Mouse (Mus musculus) forebrain, embryonic 14.5 days (tissue): ENCODE results near the gene Clic6. TPM values are rescaled to one million over a fixed set of nuclear protein-coding genes. Genes with fewer than 3 reads are reported as not detected.
A peak's percentile ranks its signal among the peaks of the same experiment; 100 is the strongest.

Experiments
- ATAC-seq: fragments of 200-750 bp; cut with Nextera tagmentation; 2 replicates; pipeline ENCODE4 v1.8.0; 2017; ENCODE audit warnings: mild to moderate bottlenecking, moderate library complexity
- DNase-seq: peaks from one replicate; pipeline ENCODE4 v3.0.0-alpha.2; 2015; ENCODE audit warnings: low spot score
- H3K27ac ChIP-seq: fragments of 300-500 bp; sonication (generic); 2 replicates; pipeline ENCODE4 v1.5.1; 2014; ENCODE audit warnings: low read depth, mild to moderate bottlenecking, control low read depth, low read length, moderate library complexity
- H3K27me3 ChIP-seq: fragments of 300-500 bp; sonication (generic); replicated peaks from 2 replicates; pipeline ENCODE4 v1.6.1; 2014; ENCODE audit warnings: low read length, control low read depth, mixed read lengths; ENCODE audit not compliant: control insufficient read depth, insufficient read depth
- H3K36me3 ChIP-seq: fragments of 300-500 bp; sonication (generic); 2 replicates; pipeline ENCODE4 v1.6.1; 2014; ENCODE audit warnings: low read length, control low read depth; ENCODE audit not compliant: control insufficient read depth, insufficient read depth
- H3K4me1 ChIP-seq: fragments of 300-500 bp; sonication (generic); 2 replicates; pipeline ENCODE4 v1.6.1; 2014; ENCODE audit warnings: antibody characterized with exemption, low read length, control low read depth; ENCODE audit not compliant: control insufficient read depth, insufficient read depth
- H3K4me2 ChIP-seq: fragments of 300-500 bp; sonication (generic); 2 replicates; pipeline ENCODE4 v1.6.1; 2014; ENCODE audit warnings: mild to moderate bottlenecking, control low read depth, low read length
- H3K4me3 ChIP-seq: fragments of 300-500 bp; sonication (generic); 2 replicates; pipeline ENCODE4 v1.5.1; 2014; ENCODE audit warnings: low read depth, low read length, control low read depth
- H3K9ac ChIP-seq: fragments of 300-500 bp; sonication (generic); 2 replicates; pipeline ENCODE4 v1.6.1; 2014; ENCODE audit warnings: mild to moderate bottlenecking, low read length, control low read depth, moderate library complexity
- H3K9me3 ChIP-seq: fragments of 300-500 bp; sonication (generic); replicated peaks from 2 replicates; pipeline ENCODE4 v1.6.1; 2016; ENCODE audit warnings: low read length, control low read depth, mixed read lengths; ENCODE audit not compliant: control insufficient read depth
- WGBS: fragments of 180-500 bp; shearing (Covaris S2); extraction: QIAGEN DNeasy Blood & Tissue Kit; methylation state at CpG from one replicate; pipeline ENCODE4 v1.1.7; 2014; 5-methylcytosine and 5-hydroxymethylcytosine counted together
- polyA plus RNA-seq: library from polyadenylated mRNA; unstranded; fragments of >200 nt; fragmentation: Nextera tagmentation; extraction: Ambion mirVana; gene quantifications from 2 replicates; pipeline ENCODE4 v1.2.1, GENCODE M21; 2014

The Clic6 gene
- polyA plus RNA-seq, 1 experiment from 2014 or later, result 4.6 TPM

- Histone ChIP-seq H3K9ac (peak overlapping the region; percentile 14; the same call in 1 of the 2 replicates), H3K4me2 (peak overlapping the region; percentile 51), H3K27me3 (no peaks in the 10 kb centered on the region), H3K9me3 (no peaks in the 10 kb centered on the region), H3K4me3 (peak overlapping the region; percentile 15; the same call in 1 of the 2 replicates), H3K27ac (no peak overlapping the region), H3K4me1 (no peaks in the 10 kb centered on the region), H3K36me3 (no peaks in the 10 kb centered on the region)
- 7% methylated on average over 23 of the region's 23 CpGs for WGBS
- DNase-seq (peak; percentile 83), ATAC-seq (peak; percentile 61; the same call in 1 of the 2 replicates)
These were observed 6.9 kb upstream of the Clic6 start for GRCm38 (mm10) chr16:92478561-92479150.

GRCm38 (mm10) chr16:92487086-92487485 is 1.6 kb downstream of the Clic6 start:
- DNase-seq (no peak), ATAC-seq (no peak)
- Histone ChIP-seq H3K27ac (no peak overlapping the region), H3K4me3 (no peak overlapping the region), H3K9me3 (no peaks in the 10 kb centered on the region), H3K9ac (no peak overlapping the region), H3K36me3 (no peaks in the 10 kb centered on the region), H3K27me3 (no peaks in the 10 kb centered on the region), H3K4me1 (no peaks in the 10 kb centered on the region), H3K4me2 (no peak overlapping the region)
- 90% methylated on average over 6 of the region's 6 CpGs for WGBS

- ATAC-seq, result no peak
- Histone ChIP-seq H3K9me3 (no peaks in the 10 kb centered on the region), H3K4me3 (no peak overlapping the region), H3K27ac (no peak overlapping the region), H3K27me3 (no peaks in the 10 kb centered on the region), H3K4me1 (no peaks in the 10 kb centered on the region), H3K9ac (no peak overlapping the region), H3K36me3 (no peaks in the 10 kb centered on the region), H3K4me2 (no peak overlapping the region)
- DNase-seq, result peak; percentile 45
- 60% methylated on average over 4 of the region's 4 CpGs for WGBS
These were observed 2.0 kb downstream of the Clic6 start for GRCm38 (mm10) chr16:92487489-92487888.

GRCm38 (mm10) chr16:92488456-92488855 is 2.9 kb downstream of the Clic6 start:
- no peak for DNase-seq
- no peaks in the 10 kb centered on the region for H3K27me3 ChIP-seq
- no peak overlapping the region for H3K4me2 ChIP-seq
- no peaks in the 10 kb centered on the region for H3K9me3 ChIP-seq
- H3K27ac ChIP-seq, result no peak overlapping the region
- H3K4me3 ChIP-seq, result no peak overlapping the region
- H3K9ac ChIP-seq, result no peak overlapping the region
- WGBS, result 77% methylated on average over 5 of the region's 5 CpGs
- no peaks in the 10 kb centered on the region for H3K36me3 ChIP-seq
- H3K4me1 ChIP-seq, result no peaks in the 10 kb centered on the region
- ATAC-seq, result no peak

GRCm38 (mm10) chr16:92489356-92489755 is 3.8 kb downstream of the Clic6 start:
- WGBS, result 82% methylated on average over 9 of the region's 9 CpGs

GRCm38 (mm10) chr16:92497851-92498588 is 12.5 kb downstream of the Clic6 start:
- peak overlapping the region; percentile 59 for H3K9ac ChIP-seq
- ATAC-seq (no peak), DNase-seq (peak; percentile 48)
- no peaks in the 10 kb centered on the region for H3K9me3 ChIP-seq
- no peak overlapping the region; the same call in 1 of the 2 replicates for H3K27ac ChIP-seq
- H3K4me2 ChIP-seq, result peak overlapping the region; percentile 77
- H3K36me3 ChIP-seq, result no peaks in the 10 kb centered on the region
- 7% methylated on average over 26 of the region's 26 CpGs for WGBS
- H3K27me3 ChIP-seq, result peaks cover 46% of the 10 kb centered on the region
- peak overlapping the region; percentile 36 for H3K4me3 ChIP-seq
- no peaks in the 10 kb centered on the region for H3K4me1 ChIP-seq

More at GRCm38 (mm10) chr16:92489356-92489755, 3.8 kb downstream of the Clic6 start:
- ATAC-seq, result no peak
- no peak overlapping the region for H3K9ac ChIP-seq
- H3K9me3 ChIP-seq, result no peaks in the 10 kb centered on the region
- H3K4me3 ChIP-seq, result no peak overlapping the region
- DNase-seq, result no peak
- H3K4me1 ChIP-seq, result no peaks in the 10 kb centered on the region
- H3K27ac ChIP-seq, result no peak overlapping the region
- no peaks in the 10 kb centered on the region for H3K36me3 ChIP-seq
- no peak overlapping the region for H3K4me2 ChIP-seq
- H3K27me3 ChIP-seq, result no peaks in the 10 kb centered on the region

- H3K27me3 ChIP-seq, result peaks cover 46% of the 10 kb centered on the region
These were observed 13.0 kb downstream of the Clic6 start for GRCm38 (mm10) chr16:92498589-92498981.

GRCm38 (mm10) chr16:92499324-92499723 is 13.8 kb downstream of the Clic6 start:
- DNase-seq (no peak), ATAC-seq (no peak)
- 0 out of 2 replicates have a peak overlapping the region, but pooled peaks have one; percentile 9 for H3K27ac ChIP-seq
- H3K4me1 ChIP-seq, result no peaks in the 10 kb centered on the region
- no peak overlapping the region for H3K9ac ChIP-seq
- H3K4me2 ChIP-seq, result peak overlapping the region; percentile 77
- WGBS, result 19% methylated on average over 15 of the region's 15 CpGs
- H3K9me3 ChIP-seq, result no peaks in the 10 kb centered on the region
- peaks cover 46% of the 10 kb centered on the region for H3K27me3 ChIP-seq
- peak overlapping the region; percentile 36 for H3K4me3 ChIP-seq
- no peaks in the 10 kb centered on the region for H3K36me3 ChIP-seq

More at GRCm38 (mm10) chr16:92498589-92498981, 13.0 kb downstream of the Clic6 start:
- H3K27ac ChIP-seq, result peak overlapping the region; percentile 9; the same call in 1 of the 2 replicates
- peak overlapping the region; percentile 36 for H3K4me3 ChIP-seq
- no peaks in the 10 kb centered on the region for H3K9me3 ChIP-seq
- peak overlapping the region; percentile 59 for H3K9ac ChIP-seq
- H3K36me3 ChIP-seq, result no peaks in the 10 kb centered on the region
- peak overlapping the region; percentile 77 for H3K4me2 ChIP-seq
- ATAC-seq (no peak), DNase-seq (no peak)
- no peaks in the 10 kb centered on the region for H3K4me1 ChIP-seq
- under 1% methylated on average over 34 of the region's 34 CpGs for WGBS

GRCm38 (mm10) chr16:92500534-92500933 is 15.0 kb downstream of the Clic6 start:
- WGBS, result 78% methylated on average over 8 of the region's 8 CpGs
- ATAC-seq (no peak), DNase-seq (no peak)
- Histone ChIP-seq H3K9me3 (no peaks in the 10 kb centered on the region), H3K27ac (no peak overlapping the region), H3K9ac (no peak overlapping the region), H3K4me2 (no peak overlapping the region), H3K27me3 (peaks cover 46% of the 10 kb centered on the region), H3K4me3 (no peak overlapping the region), H3K36me3 (no peaks in the 10 kb centered on the region), H3K4me1 (no peaks in the 10 kb centered on the region)
